ENCODE assay signal across 12 mouse cellular contexts in genomic region chr3:80801827-80802310, GRCm38 (mm10). TPM values are rescaled to one million over a fixed set of nuclear protein-coding genes. Genes with fewer than 3 reads are reported as not detected.
DNase-seq lines count a peak whose midpoint lies in the region; ATAC-seq and TF ChIP-seq lines count a peak whose summit lies in the region.
"Had no signal": no experiment of that assay in that cellular context is flagged by ENCODE, and none has a peak within 500 bp of the region (broad histone marks: within the 10 kb centered on the region; RNA-seq: fewer than 3 reads in every experiment).

No protein-coding gene starts in this region.

- no peak overlapping the region for H3K27ac ChIP-seq in stomach, embryonic 14.5 days (ENCODE audit: low read length)
- no peak overlapping the region for H3K27ac ChIP-seq in stomach, postnatal 0 days (replicated peaks)
- H3K27ac ChIP-seq in forebrain, embryonic 16.5 days (ENCODE audit: low read length) = peak overlapping the region; percentile 98
- no peak overlapping the region for H3K27ac ChIP-seq in limb, embryonic 15.5 days
- H3K27ac ChIP-seq in stomach, embryonic 15.5 days = no peak overlapping the region
- H3K27ac ChIP-seq in heart, adult 2 months = no peak overlapping the region

- intact Hi-C loops in heart, adult 2 months (cut with DNase I) = no loop called here

- no peak for TF ChIP-seq EP300 in stomach, postnatal 0 days (optimal IDR thresholded peaks at IDR 0.05)
- no peak for TF ChIP-seq EP300 in heart, adult 2 months (IDR thresholded peaks at IDR 0.05; ENCODE audit: insufficient read depth, low read depth, low read length)

- TF ChIP-seq POLR2A in heart, adult 2 months (IDR thresholded peaks at IDR 0.05; ENCODE audit: insufficient read depth, low read depth, low read length) = no peak

- no peaks in the 10 kb centered on the region for H3K79me2 ChIP-seq in heart, adult 2 months (replicated peaks; ENCODE audit: control insufficient read depth, insufficient read depth, low read length)

- H3K4me3 ChIP-seq in stomach, embryonic 14.5 days (ENCODE audit: low read depth, low read length) = 0 out of 2 replicates have a peak overlapping the region, but pooled peaks have one; percentile 35
- no peak overlapping the region for H3K4me3 ChIP-seq in stomach, postnatal 0 days (ENCODE audit: low read depth, low read length)
- H3K4me3 ChIP-seq in forebrain, embryonic 16.5 days (replicated peaks; ENCODE audit: low read length) = peak overlapping the region; percentile 77
- peak overlapping the region; percentile 44; the same call in 1 of the 2 replicates for H3K4me3 ChIP-seq in limb, embryonic 15.5 days
- H3K4me3 ChIP-seq in stomach, embryonic 15.5 days (replicated peaks) = peak overlapping the region; percentile 38; the same call in 1 of the 2 replicates
- H3K4me3 ChIP-seq in heart, adult 2 months = no peak overlapping the region

- no peak for TF ChIP-seq CTCF in stomach, postnatal 0 days (IDR thresholded peaks at IDR 0.05; ENCODE audit: low read depth)
- TF ChIP-seq CTCF in heart, adult 2 months (IDR thresholded peaks at IDR 0.05) = no peak

- WGBS in stomach, embryonic 14.5 days = 20% methylated on average over 6 of the region's 6 CpGs
- WGBS in stomach, postnatal 0 days = 29% methylated on average over 6 of the region's 6 CpGs
- WGBS in forebrain, embryonic 16.5 days = 3% methylated on average over 6 of the region's 6 CpGs
- WGBS in limb, embryonic 15.5 days = 24% methylated on average over 6 of the region's 6 CpGs
- WGBS in stomach, embryonic 15.5 days = 23% methylated on average over 6 of the region's 6 CpGs
- 17% methylated on average over 6 of the region's 6 CpGs for WGBS in heart, adult 2 months

- ATAC-seq in stomach, embryonic 14.5 days (ENCODE audit: insufficient number of reproducible peaks, insufficient read depth, low FRiP score, low read depth) = no peak
- no peak for ATAC-seq in stomach, postnatal 0 days (ENCODE audit: low FRiP score, low TSS enrichment)
- 0 out of 2 replicates have a peak, but pooled peaks have one; percentile 0 for ATAC-seq in forebrain, embryonic 16.5 days
- ATAC-seq in limb, embryonic 15.5 days (ENCODE audit: insufficient number of reproducible peaks, low FRiP score, low TSS enrichment, low read depth) = no peak
- no peak for ATAC-seq in stomach, embryonic 15.5 days (ENCODE audit: insufficient read depth, low FRiP score, low read depth)
- ATAC-seq: activated CD4-positive, CD25-positive, alpha-beta regulatory T cell, adult 4 months; inflammation-experienced regulatory T-cells, adult 6 months had no signal

- no peaks in the 10 kb centered on the region for H3K36me3 ChIP-seq in stomach, embryonic 14.5 days (ENCODE audit: control insufficient read depth, insufficient read depth, low read length)
- H3K36me3 ChIP-seq in stomach, postnatal 0 days (ENCODE audit: control insufficient read depth, insufficient read depth, low read length) = no peaks in the 10 kb centered on the region
- no peaks in the 10 kb centered on the region for H3K36me3 ChIP-seq in forebrain, embryonic 16.5 days (ENCODE audit: control insufficient read depth, insufficient read depth)
- no peaks in the 10 kb centered on the region for H3K36me3 ChIP-seq in limb, embryonic 15.5 days
- H3K36me3 ChIP-seq in stomach, embryonic 15.5 days = no peaks in the 10 kb centered on the region
- no peaks in the 10 kb centered on the region for H3K36me3 ChIP-seq in heart, adult 2 months (ENCODE audit: control insufficient read depth, insufficient read depth, low read length)

- 0 out of 2 replicates have a peak overlapping the region, but pooled peaks have one; percentile 0 for H3K4me2 ChIP-seq in stomach, embryonic 14.5 days (replicated peaks; ENCODE audit: low read depth, low read length)
- no peak overlapping the region for H3K4me2 ChIP-seq in stomach, postnatal 0 days (replicated peaks; ENCODE audit: low read depth)
- peak overlapping the region; percentile 62 for H3K4me2 ChIP-seq in forebrain, embryonic 16.5 days (ENCODE audit: low read length)
- H3K4me2 ChIP-seq in limb, embryonic 15.5 days = no peak overlapping the region
- no peak overlapping the region for H3K4me2 ChIP-seq in stomach, embryonic 15.5 days

- DNase-seq in stomach, postnatal 0 days (ENCODE audit: low spot score) = no peak
- no peak for DNase-seq in spleen, postnatal 14 days (ENCODE audit: low spot score in 2 of 2)
- DNase-seq in natural killer cell, adult 2 months (ENCODE audit: low spot score in 2 of 2) = no peak
- no peak for DNase-seq in heart, adult 2 months
- DNase-seq: lung, adult 18-20 months had no signal

- H3K9me3 ChIP-seq in stomach, embryonic 14.5 days (ENCODE audit: control insufficient read depth, low read depth, low read length) = no peaks in the 10 kb centered on the region
- no peaks in the 10 kb centered on the region for H3K9me3 ChIP-seq in stomach, postnatal 0 days (ENCODE audit: control insufficient read depth, low read length)
- no peaks in the 10 kb centered on the region for H3K9me3 ChIP-seq in forebrain, embryonic 16.5 days (ENCODE audit: control insufficient read depth, low read length)
- H3K9me3 ChIP-seq in limb, embryonic 15.5 days = no peaks in the 10 kb centered on the region
- H3K9me3 ChIP-seq in stomach, embryonic 15.5 days = no peaks in the 10 kb centered on the region

- H3K27me3 ChIP-seq in stomach, embryonic 14.5 days (ENCODE audit: control insufficient read depth, insufficient read depth, low read length) = 0 out of 2 replicates have a peak, but pooled peaks cover 4% of the 10 kb centered on the region
- H3K27me3 ChIP-seq in stomach, postnatal 0 days (ENCODE audit: control insufficient read depth, insufficient read depth, low read length) = peaks cover 3% of the 10 kb centered on the region; the same call in 1 of the 2 replicates
- H3K27me3 ChIP-seq in forebrain, embryonic 16.5 days (replicated peaks; ENCODE audit: control insufficient read depth, insufficient read depth, low read length) = no peaks in the 10 kb centered on the region
- peaks cover 32% of the 10 kb centered on the region for H3K27me3 ChIP-seq in limb, embryonic 15.5 days
- peaks cover 28% of the 10 kb centered on the region for H3K27me3 ChIP-seq in stomach, embryonic 15.5 days (replicated peaks)
- peaks cover 6% of the 10 kb centered on the region for H3K27me3 ChIP-seq in heart, adult 2 months (ENCODE audit: control insufficient read depth, insufficient read depth, low read length)

- H3K4me1 ChIP-seq in stomach, embryonic 14.5 days (ENCODE audit: control insufficient read depth, insufficient read depth, low read length) = 0 out of 2 replicates have a peak, but pooled peaks cover 3% of the 10 kb centered on the region
- H3K4me1 ChIP-seq in stomach, postnatal 0 days (replicated peaks; ENCODE audit: control insufficient read depth, insufficient read depth) = no peaks in the 10 kb centered on the region
- peaks cover 23% of the 10 kb centered on the region for H3K4me1 ChIP-seq in forebrain, embryonic 16.5 days (replicated peaks; ENCODE audit: control insufficient read depth, insufficient read depth, low read length)
- peaks cover 20% of the 10 kb centered on the region for H3K4me1 ChIP-seq in limb, embryonic 15.5 days
- peaks cover 12% of the 10 kb centered on the region; the same call in 1 of the 2 replicates for H3K4me1 ChIP-seq in stomach, embryonic 15.5 days
- H3K4me1 ChIP-seq in heart, adult 2 months (ENCODE audit: control insufficient read depth, insufficient read depth, low read length) = no peaks in the 10 kb centered on the region

- no peak overlapping the region for H3K9ac ChIP-seq in stomach, embryonic 14.5 days (replicated peaks; ENCODE audit: low read depth, low read length)
- H3K9ac ChIP-seq in stomach, postnatal 0 days (ENCODE audit: low read length) = no peak overlapping the region
- H3K9ac ChIP-seq in forebrain, embryonic 16.5 days (replicated peaks; ENCODE audit: low read depth, low read length) = peak overlapping the region; percentile 94
- no peak overlapping the region for H3K9ac ChIP-seq in limb, embryonic 15.5 days
- no peak overlapping the region for H3K9ac ChIP-seq in stomach, embryonic 15.5 days
- H3K9ac ChIP-seq in heart, adult 2 months (ENCODE audit: low read depth, low read length) = no peak overlapping the region

RNA-seq across cellular contexts. Expression of gene Gria2, which starts 0.8 kb away (rescaled TPM):
- 4.6 and 5.0 TPM in 2 replicates for polyA plus RNA-seq in stomach, embryonic 14.5 days (2014; fragmentation: Nextera tagmentation; extraction: Ambion mirVana)
- 0.96 and 1.1 TPM in 2 replicates for polyA plus RNA-seq in stomach, postnatal 0 days (2015; fragmentation: Nextera tagmentation; extraction: Ambion mirVana)
- 264 and 275 TPM in 2 replicates for polyA plus RNA-seq in forebrain, embryonic 16.5 days (2015; fragmentation: Nextera tagmentation; extraction: Ambion mirVana)
- polyA plus RNA-seq in limb, embryonic 15.5 days (2015; fragmentation: Nextera tagmentation; extraction: Ambion mirVana) = 4.3 and 5.7 TPM in 2 replicates
- 2.7 and 2.9 TPM in 2 replicates for polyA plus RNA-seq in stomach, embryonic 15.5 days (2015; fragmentation: Nextera tagmentation; extraction: Ambion mirVana)
- under 1 TPM in 1 of 2 experiments, not detected in 1; 0.09 TPM for total RNA-seq in heart, adult 2 months (2021)
- polyA plus RNA-seq in heart, adult 2 months (2012; rRNA removed) = under 0.01 TPM in 1 of 2 replicates, not detected in the other
- total RNA-seq: ES-E14 had no signal

Comparison
In these comparisons a context has a peak if more than half of its experiments do, and no peak if none do; other contexts are left out.
1. H3K4me2 ChIP-seq: peak in stomach, embryonic 14.5 days (single experiment) and forebrain, embryonic 16.5 days (single experiment); none in stomach, postnatal 0 days (single experiment), limb, embryonic 15.5 days (single experiment) and stomach, embryonic 15.5 days (single experiment).
2. H3K4me3 ChIP-seq: peak in stomach, embryonic 14.5 days (single experiment), forebrain, embryonic 16.5 days (single experiment), limb, embryonic 15.5 days (single experiment) and stomach, embryonic 15.5 days (single experiment); none in stomach, postnatal 0 days (single experiment) and heart, adult 2 months (single experiment).
3. RNA of gene Gria2, which starts 0.8 kb away (polyA plus RNA-seq): 264 to 275 TPM in forebrain, embryonic 16.5 days; 4.3 to 5.7 TPM in limb, embryonic 15.5 days, 4.6 to 5.0 TPM in stomach, embryonic 14.5 days, 2.7 to 2.9 TPM in stomach, embryonic 15.5 days, 0.96 to 1.1 TPM in stomach, postnatal 0 days and under 0.01 TPM in heart, adult 2 months; every median in the first group is over 10 times any median in the second.